8 mouse cellular contexts compared by ENCODE assay signal in genomic region chr10:82795071-82795731, GRCm38 (mm10). TPM values are rescaled to one million over a fixed set of nuclear protein-coding genes. Genes with fewer than 3 reads are reported as not detected.
DNase-seq lines count a peak whose midpoint lies in the region; ATAC-seq and TF ChIP-seq lines count a peak whose summit lies in the region.

No protein-coding gene starts in this region.

- peak overlapping the region; percentile 77 for H3K27ac ChIP-seq in forebrain, embryonic 16.5 days (ENCODE audit: low read length)
- H3K27ac ChIP-seq in layer of hippocampus, adult 2 months: peak overlapping the region; percentile 72
- no peak overlapping the region for H3K27ac ChIP-seq in liver, embryonic 16.5 days (ENCODE audit: low read length)

- peaks cover 14% of the 10 kb centered on the region for H3K4me1 ChIP-seq in forebrain, embryonic 16.5 days (replicated peaks; ENCODE audit: control insufficient read depth, insufficient read depth, low read length)
- H3K4me1 ChIP-seq in liver, embryonic 16.5 days (ENCODE audit: control insufficient read depth, low read depth, low read length): peaks cover 14% of the 10 kb centered on the region

- intact Hi-C loops in heart, postnatal 14 days (cut with DNase I): no loop called here

- peak overlapping the region; percentile 42; the same call in 1 of the 2 replicates for H3K9ac ChIP-seq in forebrain, embryonic 16.5 days (replicated peaks; ENCODE audit: low read depth, low read length)
- H3K9ac ChIP-seq in liver, embryonic 16.5 days (ENCODE audit: low read depth, low read length): no peak overlapping the region

- WGBS in forebrain, embryonic 16.5 days: 31% methylated on average over 15 of the region's 15 CpGs
- WGBS in liver, embryonic 16.5 days (ENCODE audit: insufficient replicate concordance): 18% methylated on average over 15 of the region's 15 CpGs

- peak overlapping the region; percentile 44 for H3K4me2 ChIP-seq in forebrain, embryonic 16.5 days (ENCODE audit: low read length)
- H3K4me2 ChIP-seq in liver, embryonic 16.5 days (ENCODE audit: low read depth, low read length): peak overlapping the region; percentile 51

- H3K9me3 ChIP-seq in forebrain, embryonic 16.5 days (ENCODE audit: control insufficient read depth, low read length): no peaks in the 10 kb centered on the region
- H3K9me3 ChIP-seq in liver, embryonic 16.5 days (replicated peaks; ENCODE audit: control insufficient read depth, low read length): no peaks in the 10 kb centered on the region

- TF ChIP-seq CTCF in layer of hippocampus, adult 2 months (conservative IDR thresholded peaks at IDR 0.05): peak; percentile 63

- ATAC-seq in cerebellum, adult (ENCODE audit: insufficient number of reproducible peaks, low FRiP score, low TSS enrichment): peak; percentile 91
- peak; percentile 96 for ATAC-seq in forebrain, embryonic 16.5 days
- peak; percentile 40; the same call in 1 of the 2 replicates for ATAC-seq in liver, embryonic 16.5 days (ENCODE audit: low read depth)

- peak overlapping the region; percentile 2 for H3K4me3 ChIP-seq in forebrain, embryonic 16.5 days (replicated peaks; ENCODE audit: low read length)
- H3K4me3 ChIP-seq in layer of hippocampus, adult 2 months: peak overlapping the region; percentile 27
- H3K4me3 ChIP-seq in liver, embryonic 16.5 days (ENCODE audit: low read depth, low read length): peak overlapping the region; percentile 3; the same call in 1 of the 2 replicates

- peak; percentile 81 for DNase-seq in ES-CJ7 (ENCODE audit: low read depth, low spot score)
- DNase-seq in heart, postnatal 14 days: peak; percentile 55 to 62
- peak; percentile 66 to 81 for DNase-seq in layer of hippocampus, adult 2 months (ENCODE audit: low spot score in 2 of 2)
- DNase-seq in ovary, postnatal 14 days (ENCODE audit: low spot score): peak; percentile 29
- DNase-seq in natural killer cell, adult 2 months (ENCODE audit: low spot score in 2 of 2): no peak

- H3K27me3 ChIP-seq in forebrain, embryonic 16.5 days (replicated peaks; ENCODE audit: control insufficient read depth, insufficient read depth, low read length): no peaks in the 10 kb centered on the region
- 0 out of 2 replicates have a peak, but pooled peaks cover 2% of the 10 kb centered on the region for H3K27me3 ChIP-seq in liver, embryonic 16.5 days (ENCODE audit: control insufficient read depth, insufficient read depth, low read depth, low read length)

- no peaks in the 10 kb centered on the region for H3K36me3 ChIP-seq in forebrain, embryonic 16.5 days (ENCODE audit: control insufficient read depth, insufficient read depth)
- H3K36me3 ChIP-seq in liver, embryonic 16.5 days (ENCODE audit: control insufficient read depth, insufficient read depth): no peaks in the 10 kb centered on the region

RNA-seq across cellular contexts. Expression of gene Nfyb, which starts 31.3 kb away (rescaled TPM):
- 60.1 and 72.9 TPM in 2 replicates for polyA plus RNA-seq in forebrain, embryonic 16.5 days (2015; fragmentation: Nextera tagmentation; extraction: Ambion mirVana)
- total RNA-seq in heart, postnatal 14 days (2021): 10 to 100 TPM; 14.6 to 15.2 TPM
- total RNA-seq in layer of hippocampus, adult 2 months (2021): 10 to 100 TPM; 67.7 to 67.8 TPM
- 29.4 and 34.5 TPM in 2 replicates for polyA plus RNA-seq in liver, embryonic 16.5 days (2015; fragmentation: Nextera tagmentation; extraction: Ambion mirVana)

RNA-seq across cellular contexts. Expression of gene Txnrd1, which starts 38.5 kb away (rescaled TPM):
- polyA plus RNA-seq in forebrain, embryonic 16.5 days (2015; fragmentation: Nextera tagmentation; extraction: Ambion mirVana): 157 and 179 TPM in 2 replicates
- total RNA-seq in heart, postnatal 14 days (2021): 10 to 100 TPM; 41.5 to 43.9 TPM
- 10 to 100 TPM; 53.1 to 54.0 TPM for total RNA-seq in layer of hippocampus, adult 2 months (2021)
- polyA plus RNA-seq in liver, embryonic 16.5 days (2015; fragmentation: Nextera tagmentation; extraction: Ambion mirVana): 44.1 and 46.1 TPM in 2 replicates

Comparison
In these comparisons a context has a peak if more than half of its experiments do, and no peak if none do; other contexts are left out.
1. DNase-seq: peak in ES-CJ7 (single experiment), heart, postnatal 14 days (2 of 2), layer of hippocampus, adult 2 months (2 of 2) and ovary, postnatal 14 days (single experiment); none in natural killer cell, adult 2 months (0 of 2).
2. ATAC-seq: peak in every context shown above with its lines; median percentile 96 in forebrain, embryonic 16.5 days; 91 in cerebellum, adult; 40 in liver, embryonic 16.5 days.
3. RNA of gene Nfyb, which starts 31.3 kb away (total RNA-seq): 67.7 to 67.8 TPM in layer of hippocampus, adult 2 months; 14.6 to 15.2 TPM in heart, postnatal 14 days; every median in the first group is over 4 times any median in the second.
4. Peak in every context shown above with its lines, with median percentiles within 50 percentile points of each other: H3K4me3 ChIP-seq.